Mouse (Mus musculus) kidney, postnatal 36 days (tissue): ENCODE measurements around the gene Egr2.

Experiments used
- DNase-seq, 2 experiments: peaks; one replicate each; pipeline ENCODE4 v3.0.0; 2021 to 2022; ENCODE audit warnings: mixed read lengths in 2 of 2

Egr2 gene

GRCm38 (mm10) chr10:67538585-67539400 lies 3.5 kb downstream of the Egr2 start:
- no peak for DNase-seq

- no peak for DNase-seq
These were observed 4.1 kb downstream of the Egr2 start for GRCm38 (mm10) chr10:67539401-67539730.

GRCm38 (mm10) chr10:67540591-67540990 lies 5.3 kb downstream of the Egr2 start:
- no peak for DNase-seq

GRCm38 (mm10) chr10:67547850-67548260 lies 12.6 kb downstream of the Egr2 start:
- peak in 1 of 2 experiments; percentile 40 for DNase-seq

GRCm38 (mm10) chr10:67548261-67548854 lies 13.1 kb downstream of the Egr2 start:
- peak; percentile 36 to 73 for DNase-seq

- peak; percentile 89 to 92 for DNase-seq
These were observed 13.8 kb downstream of the Egr2 start, which contains the start of gene Ado for GRCm38 (mm10) chr10:67548877-67549731. Gene Ado, minus strand, starts transcription at chr10:67548955.

GRCm38 (mm10) chr10:67558053-67558452 lies 22.8 kb downstream of the Egr2 start:
- DNase-seq: no peak

- no peak for DNase-seq
These were observed 24.6 kb downstream of the Egr2 start for GRCm38 (mm10) chr10:67559765-67560394.

- no peak for DNase-seq
These were observed 25.9 kb downstream of the Egr2 start for GRCm38 (mm10) chr10:67561185-67561584.

- no peak for DNase-seq
These were observed 29.2 kb downstream of the Egr2 start for GRCm38 (mm10) chr10:67564509-67564908.

GRCm38 (mm10) chr10:67566104-67566503 lies 30.8 kb downstream of the Egr2 start:
- no peak for DNase-seq

- no peak for DNase-seq
These were observed 34.3 kb downstream of the Egr2 start for GRCm38 (mm10) chr10:67569539-67569938.

- no peak for DNase-seq
These were observed 36.2 kb downstream of the Egr2 start for GRCm38 (mm10) chr10:67571443-67571842.

- DNase-seq: no peak
These were observed 38.0 kb downstream of the Egr2 start for GRCm38 (mm10) chr10:67573310-67573709.

GRCm38 (mm10) chr10:67579830-67580229 lies 44.6 kb downstream of the Egr2 start:
- no peak for DNase-seq

- no peak for DNase-seq
These were observed 46.5 kb downstream of the Egr2 start for GRCm38 (mm10) chr10:67581698-67582285.

GRCm38 (mm10) chr10:67585873-67586610 lies 50.8 kb downstream of the Egr2 start:
- DNase-seq: no peak
